Comparison of ENCODE assay signal across 18 mouse cellular contexts in the genomic region with DNA sequence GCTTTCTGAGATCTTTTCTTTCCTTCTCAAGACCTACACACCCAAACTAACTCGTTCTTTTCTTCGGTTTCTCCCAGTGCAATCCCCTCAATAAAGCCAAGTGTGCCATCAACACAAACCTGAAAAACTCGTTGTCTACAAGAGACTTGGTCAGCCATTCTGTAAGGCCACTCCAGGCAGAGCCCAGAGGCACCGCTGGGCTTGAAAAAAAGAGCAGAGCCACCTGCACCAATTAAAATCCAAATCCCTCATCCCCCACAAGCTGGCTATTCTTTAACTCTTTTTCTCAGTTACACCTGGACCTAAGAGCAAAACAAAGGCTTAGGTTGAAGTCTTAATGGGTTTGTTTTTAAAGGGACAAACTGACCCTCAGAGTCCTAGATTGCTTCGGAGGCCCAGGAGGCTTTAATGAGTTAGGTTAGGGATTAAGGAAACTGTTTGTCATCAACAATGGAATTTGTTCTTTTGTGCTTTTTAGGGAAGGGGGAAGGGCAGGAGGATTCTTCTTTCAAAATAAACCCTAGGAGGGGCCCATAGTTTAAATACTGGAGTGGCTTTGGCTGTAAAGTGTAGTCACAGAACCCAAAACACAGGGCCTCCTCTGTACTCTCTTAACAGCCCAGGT.
DNase-seq lines count a peak whose midpoint lies in the region; ATAC-seq and TF ChIP-seq lines count a peak whose summit lies in the region.
"Had no signal": no experiment of that assay in that cellular context is flagged by ENCODE, and none has a peak within 500 bp of the region (broad histone marks: within the 10 kb centered on the region; RNA-seq: fewer than 3 reads in every experiment).

No protein-coding gene starts in this region.

- TF ChIP-seq CTCF in liver, postnatal 0 days (IDR thresholded peaks at IDR 0.05; ENCODE audit: low read depth), result no peak

- H3K36me3 ChIP-seq in liver, embryonic 12.5 days, result no peaks in the 10 kb centered on the region
- H3K36me3 ChIP-seq in embryonic facial prominence, embryonic 14.5 days (ENCODE audit: control insufficient read depth, insufficient read depth, low read length), result no peaks in the 10 kb centered on the region
- no peaks in the 10 kb centered on the region for H3K36me3 ChIP-seq in liver, postnatal 0 days (replicated peaks; ENCODE audit: insufficient read depth, low read length)
- H3K36me3 ChIP-seq: heart, embryonic 13.5 days; midbrain, embryonic 12.5 days; neural tube, embryonic 13.5 days had no signal

- no peak for TF ChIP-seq EP300 in liver, postnatal 0 days (IDR thresholded peaks at IDR 0.05; ENCODE audit: low read depth)

- no peak overlapping the region for H3K4me2 ChIP-seq in liver, embryonic 12.5 days
- H3K4me2 ChIP-seq in embryonic facial prominence, embryonic 14.5 days (ENCODE audit: low read depth, low read length), result no peak overlapping the region
- no peak overlapping the region for H3K4me2 ChIP-seq in liver, postnatal 0 days (ENCODE audit: low read depth, low read length)
- H3K4me2 ChIP-seq: heart, embryonic 13.5 days; hindbrain, embryonic 14.5 days; midbrain, embryonic 12.5 days; neural tube, embryonic 13.5 days had no signal

- H3K4me1 ChIP-seq in liver, embryonic 12.5 days, result peaks cover 77% of the 10 kb centered on the region
- peaks cover 21% of the 10 kb centered on the region for H3K4me1 ChIP-seq in embryonic facial prominence, embryonic 14.5 days (ENCODE audit: control insufficient read depth, insufficient read depth, low read length)
- peaks cover 41% of the 10 kb centered on the region for H3K4me1 ChIP-seq in liver, postnatal 0 days (ENCODE audit: insufficient read depth)

- no peaks in the 10 kb centered on the region for H3K9me3 ChIP-seq in liver, embryonic 12.5 days (replicated peaks)
- H3K9me3 ChIP-seq in embryonic facial prominence, embryonic 14.5 days (ENCODE audit: control insufficient read depth, low read length), result no peaks in the 10 kb centered on the region
- H3K9me3 ChIP-seq in liver, postnatal 0 days (ENCODE audit: low read length), result no peaks in the 10 kb centered on the region
- H3K9me3 ChIP-seq: heart, embryonic 13.5 days; midbrain, embryonic 12.5 days; neural tube, embryonic 13.5 days had no signal

- H3K4me3 ChIP-seq in liver, embryonic 12.5 days, result no peak overlapping the region
- H3K4me3 ChIP-seq in embryonic facial prominence, embryonic 14.5 days (ENCODE audit: low read depth, low read length), result no peak overlapping the region
- no peak overlapping the region for H3K4me3 ChIP-seq in liver, postnatal 0 days (ENCODE audit: low read depth, low read length)
- H3K4me3 ChIP-seq: heart, embryonic 13.5 days; midbrain, embryonic 12.5 days; neural tube, embryonic 13.5 days had no signal

- 54% methylated on average over 5 of the region's 5 CpGs for WGBS in liver, embryonic 12.5 days (ENCODE audit: insufficient replicate concordance)
- 19% methylated on average over 5 of the region's 5 CpGs for WGBS in embryonic facial prominence, embryonic 14.5 days
- WGBS in liver, postnatal 0 days (ENCODE audit: insufficient replicate concordance), result 54% methylated on average over 5 of the region's 5 CpGs

- no peak for ATAC-seq in liver, embryonic 12.5 days
- peak; percentile 39; the same call in 1 of the 2 replicates for ATAC-seq in embryonic facial prominence, embryonic 14.5 days (ENCODE audit: low read depth)
- no peak for ATAC-seq in liver, postnatal 0 days
- ATAC-seq: forebrain, embryonic 16.5 days had no signal

- peak overlapping the region; percentile 63 for H3K9ac ChIP-seq in liver, embryonic 12.5 days
- H3K9ac ChIP-seq in embryonic facial prominence, embryonic 14.5 days (ENCODE audit: low read depth, low read length), result no peak overlapping the region
- peak overlapping the region; percentile 1; the same call in 1 of the 2 replicates for H3K9ac ChIP-seq in liver, postnatal 0 days (replicated peaks)
- H3K9ac ChIP-seq: heart, embryonic 13.5 days; hindbrain, embryonic 14.5 days; midbrain, embryonic 12.5 days; neural tube, embryonic 13.5 days had no signal

- intact Hi-C loops in gastrocnemius, postnatal 14 days (cut with DNase I; ENCODE audit: low total_unique reads), result no loop called here

- DNase-seq in liver (no peak), R1 (ENCODE audit: low read depth, low spot score) (peak; percentile 94)
- DNase-seq in embryonic facial prominence, embryonic 14.5 days (ENCODE audit: low spot score), result peak; percentile 45
- no peak for DNase-seq in liver, postnatal 0 days
- no peak for DNase-seq in gastrocnemius, postnatal 14 days
- no peak for DNase-seq in layer of hippocampus, adult 9-10 months (ENCODE audit: low spot score)
- DNase-seq: adrenal gland, postnatal 36 days; cerebellum, adult 18-20 months; cerebellum, postnatal 36 days; kidney, adult 9 months; right cerebral cortex, adult 18-20 months; thymus, postnatal 14 days had no signal

- peak overlapping the region; percentile 100 for H3K27ac ChIP-seq in liver, embryonic 12.5 days
- peak overlapping the region; percentile 44 for H3K27ac ChIP-seq in embryonic facial prominence, embryonic 14.5 days (replicated peaks; ENCODE audit: low read depth, low read length)
- no peak overlapping the region for H3K27ac ChIP-seq in liver, postnatal 0 days (ENCODE audit: low read depth)
- H3K27ac ChIP-seq: heart, embryonic 13.5 days; hindbrain, embryonic 14.5 days; midbrain, embryonic 12.5 days; neural tube, embryonic 13.5 days had no signal

- H3K27me3 ChIP-seq in liver, embryonic 12.5 days (replicated peaks), result peaks cover 24% of the 10 kb centered on the region
- H3K27me3 ChIP-seq in embryonic facial prominence, embryonic 14.5 days (replicated peaks; ENCODE audit: control insufficient read depth, insufficient read depth, low read length), result no peaks in the 10 kb centered on the region
- no peaks in the 10 kb centered on the region for H3K27me3 ChIP-seq in liver, postnatal 0 days (ENCODE audit: insufficient read depth, low read length)
- H3K27me3 ChIP-seq: heart, embryonic 13.5 days; midbrain, embryonic 12.5 days; neural tube, embryonic 13.5 days had no signal

Comparison
In these comparisons a context has a peak if more than half of its experiments do, and no peak if none do; other contexts are left out.
1. DNase-seq: peak in R1 (single experiment) and embryonic facial prominence, embryonic 14.5 days (single experiment); none in liver (single experiment), liver, postnatal 0 days (single experiment), gastrocnemius, postnatal 14 days (single experiment) and layer of hippocampus, adult 9-10 months (single experiment).